Mouse (Mus musculus) heart, adult 2 months (tissue): ENCODE measurements at regions not wholly inside any gene's neighbourhood (a gene's known extent, or its start where the extent isn't known, plus 50 kb on each side); places are given as distances from the start of the nearest gene placed in this dataset.

Source experiments
- DNase-seq, 2 experiments: peaks; one replicate each; pipeline ENCODE4 v3.0.0; 2021
- H3K27ac ChIP-seq: fragments of 200-600 bp; 2 replicates; pipeline ENCODE4 v1.8.1; 2022
- H3K27me3 ChIP-seq: fragments of 200-500 bp; 2 replicates; pipeline ENCODE4 v1.6.1; 2012; ENCODE audit warnings: mild to moderate bottlenecking, low read length, inconsistent platforms, mixed read lengths; ENCODE audit not compliant: control insufficient read depth, insufficient read depth
- H3K36me3 ChIP-seq: fragments of 200-500 bp; 2 replicates; pipeline ENCODE4 v1.6.1; 2012; ENCODE audit warnings: low read length, inconsistent platforms; ENCODE audit not compliant: control insufficient read depth, insufficient read depth
- H3K4me1 ChIP-seq: fragments of 200-500 bp; 2 replicates; pipeline ENCODE4 v1.6.1; 2011; ENCODE audit warnings: low read length; ENCODE audit not compliant: control insufficient read depth, insufficient read depth
- H3K4me3 ChIP-seq: fragments of 200-600 bp; 2 replicates; pipeline ENCODE4 v1.8.1; 2022
- H3K79me2 ChIP-seq: fragments of 200-500 bp; replicated peaks from 2 replicates; pipeline ENCODE4 v1.6.1; 2012; ENCODE audit warnings: mild to moderate bottlenecking, inconsistent platforms, low read length, moderate library complexity, mixed read lengths; ENCODE audit not compliant: control insufficient read depth, insufficient read depth
- H3K9ac ChIP-seq: fragments of 200-500 bp; 2 replicates; pipeline ENCODE4 v1.6.1; 2012; ENCODE audit warnings: low read depth, mild to moderate bottlenecking, control low read depth, inconsistent platforms, low read length, mixed read lengths
- CTCF ChIP-seq: fragments of 200-600 bp; IDR thresholded peaks from 2 replicates; pipeline ENCODE4 v1.8.1; 2022; ENCODE audit warnings: antibody characterized with exemption, mild to moderate bottlenecking, moderate library complexity
- EP300 ChIP-seq: fragments of 200-500 bp; IDR thresholded peaks from 2 replicates; pipeline ENCODE4 v1.6.1; 2011; ENCODE audit warnings: low read depth, low read length, control low read depth; ENCODE audit not compliant: insufficient read depth
- POLR2A ChIP-seq: fragments of 200-500 bp; IDR thresholded peaks from 2 replicates; pipeline ENCODE4 v1.6.1; 2011; ENCODE audit warnings: mild to moderate bottlenecking, low read depth, low read length, control low read depth; ENCODE audit not compliant: insufficient read depth
- WGBS: fragments of 180-500 bp; shearing (Covaris S2); methylation state at CpG from one replicate; pipeline ENCODE4 v1.1.7; 2018; 5-methylcytosine and 5-hydroxymethylcytosine counted together
- intact Hi-C: fragments of 180-260 bp; cut with DNase I; formaldehyde crosslinking; loops from one replicate; pipeline ENCODE4 v1.15.1; 2025

- Histone ChIP-seq H3K36me3 (no peaks in the 10 kb centered on the region), H3K4me1 (no peaks in the 10 kb centered on the region), H3K4me3 (no peak overlapping the region), H3K27ac (no peak overlapping the region), H3K79me2 (no peaks in the 10 kb centered on the region), H3K27me3 (no peaks in the 10 kb centered on the region), H3K9ac (no peak overlapping the region)
- 73% methylated on average over 3 of the region's 3 CpGs for WGBS
- intact Hi-C loops, result no loop called here
- DNase-seq, result no peak
- TF ChIP-seq CTCF, result no peak
These were observed 105.6 kb upstream of the Zc3h12c start for GRCm38 (mm10) chr9:52273994-52274393.

DNA sequence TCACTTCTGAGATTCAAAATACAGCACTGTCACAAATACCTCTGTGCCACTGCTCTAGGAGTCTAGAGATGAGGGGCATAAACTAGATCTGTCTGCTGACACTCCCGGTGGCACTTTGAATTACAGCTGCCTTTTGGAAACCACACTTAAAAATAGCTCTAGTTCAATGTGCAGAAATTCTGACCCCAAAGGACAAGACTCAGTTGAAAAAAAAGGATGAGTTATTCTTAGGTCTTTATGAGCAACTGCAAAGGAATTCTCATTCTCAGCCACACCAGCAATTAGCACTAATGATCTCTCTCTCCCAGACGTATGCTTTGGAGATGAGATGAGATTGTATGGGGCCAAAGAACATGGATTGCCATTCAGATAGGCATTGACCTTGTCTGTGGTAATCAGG lies 104.3 kb upstream of the Zc3h12c start:
- Histone ChIP-seq H3K79me2 (no peaks in the 10 kb centered on the region), H3K27ac (no peak overlapping the region), H3K4me1 (no peaks in the 10 kb centered on the region), H3K9ac (no peak overlapping the region), H3K27me3 (no peaks in the 10 kb centered on the region), H3K36me3 (no peaks in the 10 kb centered on the region), H3K4me3 (no peak overlapping the region)
- 42% methylated on average over 2 of the region's 2 CpGs for WGBS
- TF ChIP-seq POLR2A (no peak), CTCF (0 out of 2 replicates have a peak, but pooled peaks have one; percentile 6)
- no peak for DNase-seq
- intact Hi-C loops, result no loop called here

DNA sequence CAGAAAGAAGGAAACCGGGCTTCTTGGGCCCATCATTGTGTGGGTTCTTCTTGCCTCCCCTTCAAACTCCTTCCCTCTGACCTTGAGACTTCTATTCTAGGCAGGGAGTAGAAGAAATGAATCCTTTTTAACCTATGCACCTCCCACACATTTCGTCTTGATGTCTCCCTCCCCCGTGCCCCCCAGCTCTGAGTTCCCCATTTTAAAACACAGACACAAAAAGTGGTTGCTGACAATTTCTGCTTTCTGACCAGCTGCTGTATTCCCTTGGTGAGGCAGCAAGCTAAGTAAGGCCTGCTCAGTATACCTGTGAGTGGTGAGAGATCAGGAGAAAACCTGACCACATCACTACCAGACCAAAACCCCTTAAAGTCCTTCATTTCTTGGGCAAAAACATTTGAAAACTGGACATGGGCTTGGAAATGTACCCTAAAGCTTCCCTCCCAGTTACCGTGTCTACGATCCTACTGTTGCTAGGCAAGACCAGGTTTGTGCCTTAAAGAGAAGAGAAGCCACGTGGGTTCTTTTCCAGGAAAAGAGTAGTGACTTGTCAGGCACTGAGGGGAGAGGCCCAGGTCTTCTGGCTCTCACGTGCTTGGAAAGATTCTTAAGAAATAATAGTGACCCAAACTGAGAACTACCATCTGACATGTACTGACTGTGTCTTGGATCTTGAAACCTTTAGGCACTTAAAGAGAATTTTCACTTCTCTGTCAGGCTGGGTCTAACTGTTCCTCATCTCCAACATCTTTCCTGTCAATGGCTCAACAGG lies 103.2 kb upstream of the Zc3h12c start:
- Histone ChIP-seq H3K27me3 (no peaks in the 10 kb centered on the region), H3K4me3 (no peak overlapping the region), H3K4me1 (no peaks in the 10 kb centered on the region), H3K9ac (no peak overlapping the region), H3K27ac (no peak overlapping the region), H3K79me2 (no peaks in the 10 kb centered on the region), H3K36me3 (no peaks in the 10 kb centered on the region)
- 85% methylated on average over 7 of the region's 7 CpGs for WGBS
- DNase-seq, result no peak
- TF ChIP-seq EP300 (no peak), CTCF (no peak), POLR2A (no peak)
- intact Hi-C loops, result no loop called here

DNA sequence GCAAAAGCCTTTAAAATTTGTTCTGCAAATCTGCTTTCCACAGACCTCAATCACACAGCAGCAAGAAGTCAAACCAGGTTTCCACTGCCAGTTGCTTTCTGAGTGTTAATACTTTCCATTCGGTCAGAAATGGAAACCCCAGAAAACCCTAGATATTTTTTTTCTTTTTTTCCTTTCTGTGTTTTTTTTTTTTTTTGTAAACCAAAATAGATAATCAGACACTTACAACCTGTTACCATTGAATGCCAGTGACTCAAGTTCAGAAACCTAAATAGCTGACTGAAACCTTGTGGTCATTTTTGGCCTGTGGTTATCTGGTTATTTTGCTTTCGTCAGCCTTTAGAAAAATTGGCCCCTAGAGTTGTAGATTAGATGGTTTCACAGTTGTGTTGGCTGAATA lies 93.2 kb upstream of the Zc3h12c start:
- Histone ChIP-seq H3K79me2 (no peaks in the 10 kb centered on the region), H3K4me3 (no peak overlapping the region), H3K4me1 (no peaks in the 10 kb centered on the region), H3K27me3 (no peaks in the 10 kb centered on the region), H3K9ac (no peak overlapping the region), H3K27ac (no peak overlapping the region), H3K36me3 (no peaks in the 10 kb centered on the region)
- no peak for DNase-seq
- WGBS, result 61% methylated on average over 2 of the region's 2 CpGs
- no peak for TF ChIP-seq POLR2A
- TF ChIP-seq EP300, result no peak
- TF ChIP-seq CTCF, result no peak
- intact Hi-C loops, result no loop called here

DNA sequence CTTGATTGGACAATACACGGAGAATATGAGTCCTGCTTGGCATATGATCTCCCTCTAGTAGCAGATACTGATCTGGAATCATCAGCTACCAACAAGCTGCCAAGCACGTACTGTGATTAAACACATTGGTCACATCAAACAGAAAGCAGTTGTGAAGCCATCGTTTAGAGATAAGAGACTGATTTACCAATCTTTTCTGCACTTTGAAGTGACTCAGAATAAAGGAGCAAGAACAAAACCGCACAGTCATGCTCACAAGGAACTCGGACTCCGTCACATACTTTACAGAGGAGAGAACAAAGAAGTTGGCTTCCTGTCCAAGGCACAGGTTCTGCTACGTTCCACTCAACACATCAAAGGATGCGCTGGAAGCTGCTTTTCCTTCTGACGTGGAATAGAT lies 91.1 kb upstream of the Zc3h12c start:
- intact Hi-C loops, result no loop called here
- TF ChIP-seq CTCF, result no peak
- TF ChIP-seq EP300, result no peak
- no peak for TF ChIP-seq POLR2A
- 43% methylated on average over 9 of the region's 9 CpGs for WGBS

GRCm38 (mm10) chr9:52255692-52256091 lies 87.3 kb upstream of the Zc3h12c start:
- Histone ChIP-seq H3K4me1 (no peaks in the 10 kb centered on the region), H3K79me2 (no peaks in the 10 kb centered on the region), H3K36me3 (no peaks in the 10 kb centered on the region), H3K9ac (no peak overlapping the region), H3K4me3 (no peak overlapping the region), H3K27ac (no peak overlapping the region), H3K27me3 (no peaks in the 10 kb centered on the region)
- WGBS, result 62% methylated on average over 4 of the region's 4 CpGs
- intact Hi-C loops, result no loop called here
- no peak for DNase-seq
- TF ChIP-seq POLR2A (no peak), CTCF (no peak), EP300 (no peak)

More for the DNA sequence above, 91.1 kb upstream of the Zc3h12c start:
- H3K4me1 ChIP-seq, result no peaks in the 10 kb centered on the region
- H3K36me3 ChIP-seq, result no peaks in the 10 kb centered on the region
- H3K79me2 ChIP-seq, result no peaks in the 10 kb centered on the region
- no peak overlapping the region for H3K27ac ChIP-seq
- no peaks in the 10 kb centered on the region for H3K27me3 ChIP-seq
- no peak overlapping the region for H3K4me3 ChIP-seq
- DNase-seq, result no peak
- H3K9ac ChIP-seq, result no peak overlapping the region
